Mouse (Mus musculus): ENCODE results near the gene Lrrc4.

DNA sequence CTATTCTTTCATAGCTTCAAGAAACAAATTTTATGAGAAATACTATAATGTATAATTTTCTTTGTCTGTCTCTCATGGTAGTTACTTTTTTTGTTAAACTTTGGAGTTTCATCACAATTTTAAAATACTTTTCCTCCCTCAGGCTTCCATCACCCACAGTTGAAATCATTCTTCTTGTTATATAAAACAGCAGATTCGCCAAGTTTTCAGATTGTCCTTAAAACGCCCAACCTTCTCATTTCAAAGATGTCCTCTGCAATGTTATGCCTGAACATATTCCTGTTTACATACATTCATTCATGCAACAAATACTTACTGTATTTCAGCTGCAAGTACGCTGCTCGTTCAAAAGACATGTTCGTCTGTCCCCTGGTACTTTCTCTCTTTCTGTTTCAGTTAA lies 167.9 kb downstream of the Lrrc4 start:
- TF ChIP-seq POLR2A (IDR thresholded peaks at IDR 0.05; ENCODE audit: insufficient read depth, low read length) (no peak), CTCF (IDR thresholded peaks at IDR 0.05; ENCODE audit: low read depth, low read length) (no peak)

All from ES-Bruce4 (cell line).